Mouse (Mus musculus): ENCODE measurements at regions not wholly inside any gene's neighbourhood (a gene's known extent, or its start where the extent isn't known, plus 50 kb on each side); places are given as distances from the start of the nearest gene placed in this dataset.

DNA sequence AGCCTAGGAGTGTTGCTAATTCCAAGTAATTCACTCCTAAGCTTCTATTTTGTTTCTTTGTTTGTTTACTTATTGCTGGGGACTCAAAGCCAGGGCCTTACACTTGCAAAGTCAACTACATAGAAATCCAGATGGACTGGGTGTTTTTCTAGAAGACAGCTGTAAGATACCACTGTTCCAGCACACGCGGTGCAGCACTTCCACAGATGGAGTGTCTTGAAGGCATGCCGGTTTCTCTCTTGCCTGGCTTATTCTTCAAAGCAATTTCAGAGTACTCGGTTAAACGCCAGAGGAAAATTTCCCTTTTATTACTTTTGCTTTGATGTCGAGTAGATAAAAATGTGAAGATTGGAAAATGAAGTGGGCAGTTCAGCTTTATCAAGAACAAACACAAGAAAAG is 477.4 kb downstream of the Etv1 start:
- no peaks in the 10 kb centered on the region for H3K36me3 ChIP-seq (replicated peaks; ENCODE audit: low read length)
- TF ChIP-seq FLI1 (IDR thresholded peaks at IDR 0.05; ENCODE audit: low read length) (no peak), GATA1 (IDR thresholded peaks at IDR 0.05; ENCODE audit: borderline replicate concordance, low read length) (no peak)
- H3K4me3 ChIP-seq (replicated peaks) = no peak overlapping the region
- H3K27me3 ChIP-seq (replicated peaks) = no peaks in the 10 kb centered on the region
- no peaks in the 10 kb centered on the region for H3K4me1 ChIP-seq
- peaks cover 3% of the 10 kb centered on the region; the same call in 1 of the 2 replicates for H3K9me3 ChIP-seq

DNA sequence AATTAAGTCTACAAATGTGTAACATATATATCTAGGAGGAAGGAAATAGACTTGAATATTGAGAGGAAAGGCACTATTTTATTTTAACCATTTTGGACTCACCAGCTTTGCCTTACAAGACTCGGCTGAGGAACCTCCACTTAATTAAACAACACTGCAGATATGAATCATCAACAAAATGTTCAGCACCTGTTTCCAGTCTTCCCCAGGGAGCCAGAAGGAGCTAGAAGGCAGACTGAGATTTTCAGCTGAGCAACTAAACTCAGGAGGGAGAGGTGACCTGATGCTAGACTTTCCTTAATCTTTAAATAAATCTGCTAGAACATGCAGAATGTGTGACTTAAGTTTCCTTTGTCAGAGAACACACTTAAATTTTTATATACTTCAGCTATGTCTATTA is 478.4 kb downstream of the Etv1 start:
- Histone ChIP-seq H3K4me1 (no peaks in the 10 kb centered on the region), H3K9me3 (peaks cover 8% of the 10 kb centered on the region; the same call in 1 of the 2 replicates), H3K27me3 (replicated peaks) (no peaks in the 10 kb centered on the region), H3K4me3 (replicated peaks) (no peak overlapping the region), H3K36me3 (replicated peaks; ENCODE audit: low read length) (no peaks in the 10 kb centered on the region)
- TF ChIP-seq FLI1 (IDR thresholded peaks at IDR 0.05; ENCODE audit: low read length) (no peak), GATA1 (IDR thresholded peaks at IDR 0.05; ENCODE audit: borderline replicate concordance, low read length) (no peak)

DNA sequence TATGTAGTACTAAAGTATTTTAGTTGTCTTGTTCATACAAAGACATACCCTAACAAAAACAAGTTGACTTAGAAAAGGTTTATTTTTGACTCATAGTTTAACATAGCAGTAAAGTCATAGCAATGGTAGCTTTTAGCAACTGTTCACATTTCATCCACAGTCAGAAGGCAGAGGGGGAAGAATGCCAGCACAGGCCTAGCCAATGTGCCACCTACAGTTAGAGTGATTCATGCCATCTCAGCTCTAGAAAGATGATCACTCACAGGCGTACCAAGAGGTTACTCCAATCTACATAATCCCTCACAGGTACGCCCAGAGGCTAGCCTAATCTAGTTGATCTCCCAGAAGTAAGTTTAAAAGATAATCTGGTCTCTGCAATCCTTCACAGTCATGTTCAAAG is 510.5 kb downstream of the Etv1 start:
- H3K36me3 ChIP-seq (replicated peaks; ENCODE audit: low read length) = no peaks in the 10 kb centered on the region
- H3K9me3 ChIP-seq = no peaks in the 10 kb centered on the region
- TF ChIP-seq FLI1 (IDR thresholded peaks at IDR 0.05; ENCODE audit: low read length) (no peak), GATA1 (IDR thresholded peaks at IDR 0.05; ENCODE audit: borderline replicate concordance, low read length) (no peak)
- no peaks in the 10 kb centered on the region for H3K27me3 ChIP-seq (replicated peaks)
- no peaks in the 10 kb centered on the region for H3K4me1 ChIP-seq
- no peak overlapping the region for H3K4me3 ChIP-seq (replicated peaks)

DNA sequence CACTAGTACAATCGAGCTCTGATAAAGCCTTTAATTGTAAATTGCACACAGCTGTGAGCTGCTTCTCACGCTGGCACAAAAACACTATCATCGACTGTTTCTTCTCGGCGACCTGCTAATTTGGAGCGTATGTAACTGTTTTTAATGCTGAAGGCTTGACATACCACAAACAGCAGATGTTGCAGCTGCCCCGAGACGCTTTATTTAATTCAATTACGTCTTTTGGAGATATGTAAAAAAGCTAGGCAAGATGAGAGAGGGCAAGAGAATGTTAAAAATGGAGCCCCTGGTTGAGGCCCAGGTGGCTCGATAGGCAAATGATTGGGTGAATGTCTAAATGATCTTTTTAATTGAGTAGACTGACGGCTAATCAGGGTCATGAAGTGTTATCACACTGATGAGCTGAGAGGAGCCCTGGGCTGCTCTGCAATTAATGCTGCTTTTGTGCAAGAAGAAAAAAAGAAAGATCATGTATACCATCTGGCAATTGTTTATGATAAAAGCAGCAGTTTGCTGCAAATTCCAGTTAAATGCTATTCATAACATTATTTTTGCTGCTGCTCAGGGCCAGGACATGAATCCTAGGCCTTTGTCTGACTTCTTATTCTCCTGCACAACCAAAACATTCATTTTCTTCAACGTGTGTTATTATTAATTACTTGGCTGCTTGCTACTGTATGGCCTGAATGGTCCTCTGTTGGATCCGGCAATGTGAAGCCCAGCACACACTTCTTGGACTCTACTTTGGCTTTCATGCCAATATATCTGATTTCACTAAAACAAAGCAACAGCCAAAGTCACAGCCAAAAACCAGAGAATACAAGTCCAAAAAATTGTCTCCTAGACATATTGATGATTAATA is 522.4 kb downstream of the Etv1 start:
- Histone ChIP-seq H3K4me3 (replicated peaks) (no peak overlapping the region), H3K9me3 (0 out of 2 replicates have a peak, but pooled peaks cover 3% of the 10 kb centered on the region), H3K27me3 (replicated peaks) (no peaks in the 10 kb centered on the region), H3K4me1 (no peaks in the 10 kb centered on the region), H3K36me3 (replicated peaks; ENCODE audit: low read length) (no peaks in the 10 kb centered on the region)
- TF ChIP-seq FLI1 (IDR thresholded peaks at IDR 0.05; ENCODE audit: low read length) = no peak
- TF ChIP-seq GATA1 (IDR thresholded peaks at IDR 0.05; ENCODE audit: borderline replicate concordance, low read length) = no peak

DNA sequence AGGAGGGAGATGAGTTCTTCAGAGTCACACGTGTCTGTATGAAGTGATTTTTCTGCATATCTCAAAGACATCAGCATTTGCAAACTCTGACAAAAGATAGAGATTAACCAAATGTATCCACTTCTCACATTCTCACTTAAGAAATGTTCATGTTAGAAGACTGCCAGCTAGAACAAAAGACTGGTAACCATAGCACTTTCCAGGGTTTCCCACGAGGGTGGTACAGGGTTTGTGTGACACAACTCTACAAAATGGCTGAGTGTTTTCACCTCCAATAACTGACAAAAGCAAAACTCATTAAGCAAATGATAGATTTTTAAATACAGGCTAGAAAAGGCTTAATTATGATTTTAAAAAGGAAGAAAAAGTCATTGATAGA is 523.0 kb downstream of the Etv1 start:
- Histone ChIP-seq H3K4me3 (replicated peaks) (no peak overlapping the region), H3K4me1 (no peaks in the 10 kb centered on the region), H3K9me3 (0 out of 2 replicates have a peak, but pooled peaks cover 3% of the 10 kb centered on the region), H3K36me3 (replicated peaks; ENCODE audit: low read length) (no peaks in the 10 kb centered on the region), H3K27me3 (replicated peaks) (no peaks in the 10 kb centered on the region)
- TF ChIP-seq GATA1 (IDR thresholded peaks at IDR 0.05; ENCODE audit: borderline replicate concordance, low read length) = no peak
- TF ChIP-seq FLI1 (IDR thresholded peaks at IDR 0.05; ENCODE audit: low read length) = no peak

DNA sequence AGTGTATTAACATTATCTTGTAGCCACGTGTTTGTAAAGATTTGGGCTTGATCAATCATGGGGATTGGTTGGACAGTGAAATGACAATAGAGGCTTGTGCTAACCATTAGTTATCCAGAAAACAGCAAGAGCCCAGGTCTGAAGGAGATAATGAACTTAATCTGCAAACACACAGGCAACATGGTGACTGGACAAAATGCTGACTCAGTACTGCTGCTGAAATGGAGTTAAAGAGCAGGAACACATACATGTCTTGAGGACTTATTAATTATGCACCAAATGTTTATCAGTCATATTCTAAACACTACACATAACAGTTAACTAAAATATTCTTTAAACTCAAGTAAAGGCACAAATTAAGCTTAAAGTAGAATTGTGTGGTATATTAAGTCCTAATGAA is 528.6 kb downstream of the Etv1 start:
- Histone ChIP-seq H3K9me3 (0 out of 2 replicates have a peak, but pooled peaks cover 7% of the 10 kb centered on the region), H3K4me3 (replicated peaks) (no peak overlapping the region), H3K27me3 (replicated peaks) (no peaks in the 10 kb centered on the region), H3K4me1 (no peaks in the 10 kb centered on the region), H3K36me3 (replicated peaks; ENCODE audit: low read length) (no peaks in the 10 kb centered on the region)
- no peak for TF ChIP-seq GATA1 (IDR thresholded peaks at IDR 0.05; ENCODE audit: borderline replicate concordance, low read length)

DNA sequence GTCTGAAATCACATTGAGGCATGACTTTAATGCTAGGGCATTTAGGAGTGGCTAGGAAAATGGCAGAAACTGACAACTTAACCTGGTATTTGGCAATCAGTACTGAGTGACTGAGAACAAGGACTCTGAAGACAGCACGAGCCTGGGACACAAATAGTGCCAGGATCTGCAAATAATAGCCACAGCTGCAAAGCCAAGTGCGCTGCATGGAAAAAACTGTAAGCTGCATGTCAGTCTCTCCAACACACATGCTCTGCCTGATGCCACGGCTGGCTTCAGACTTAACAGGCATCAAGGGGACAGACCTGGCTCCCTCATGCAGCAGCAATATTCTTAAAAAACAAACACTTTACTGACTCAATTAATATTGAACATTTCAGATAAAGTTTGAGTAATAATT is 530.7 kb downstream of the Etv1 start:
- Histone ChIP-seq H3K27me3 (replicated peaks) (no peaks in the 10 kb centered on the region), H3K4me1 (no peaks in the 10 kb centered on the region), H3K9me3 (0 out of 2 replicates have a peak, but pooled peaks cover 6% of the 10 kb centered on the region), H3K36me3 (replicated peaks; ENCODE audit: low read length) (no peaks in the 10 kb centered on the region), H3K4me3 (replicated peaks) (no peak overlapping the region)
- no peak for TF ChIP-seq GATA1 (IDR thresholded peaks at IDR 0.05; ENCODE audit: borderline replicate concordance, low read length)
- TF ChIP-seq FLI1 (IDR thresholded peaks at IDR 0.05; ENCODE audit: low read length) = no peak

DNA sequence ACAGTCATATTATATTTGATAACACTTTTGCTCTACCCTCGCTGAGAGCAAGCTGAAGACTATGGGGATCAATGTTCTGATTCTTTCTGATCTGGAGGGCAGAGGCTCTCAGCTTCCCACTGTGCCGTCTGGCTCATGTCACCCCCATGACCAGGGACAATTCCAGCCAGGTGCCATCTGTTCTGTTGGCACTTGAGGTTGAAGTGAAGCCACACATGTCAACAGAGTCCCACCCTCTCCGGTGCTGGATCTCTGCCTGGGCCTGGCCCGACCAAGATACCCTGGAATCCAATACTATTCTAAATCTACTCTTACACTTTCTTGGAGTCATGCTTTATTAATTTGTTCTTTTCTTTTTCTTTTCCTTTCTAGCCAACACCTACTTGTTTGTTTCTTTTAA is 538.0 kb downstream of the Etv1 start:
- Histone ChIP-seq H3K9me3 (no peaks in the 10 kb centered on the region), H3K27me3 (replicated peaks) (no peaks in the 10 kb centered on the region), H3K4me1 (no peaks in the 10 kb centered on the region), H3K4me3 (replicated peaks) (no peak overlapping the region), H3K36me3 (replicated peaks; ENCODE audit: low read length) (no peaks in the 10 kb centered on the region)
- TF ChIP-seq GATA1 (IDR thresholded peaks at IDR 0.05; ENCODE audit: borderline replicate concordance, low read length) (no peak), FLI1 (IDR thresholded peaks at IDR 0.05; ENCODE audit: low read length) (no peak)

DNA sequence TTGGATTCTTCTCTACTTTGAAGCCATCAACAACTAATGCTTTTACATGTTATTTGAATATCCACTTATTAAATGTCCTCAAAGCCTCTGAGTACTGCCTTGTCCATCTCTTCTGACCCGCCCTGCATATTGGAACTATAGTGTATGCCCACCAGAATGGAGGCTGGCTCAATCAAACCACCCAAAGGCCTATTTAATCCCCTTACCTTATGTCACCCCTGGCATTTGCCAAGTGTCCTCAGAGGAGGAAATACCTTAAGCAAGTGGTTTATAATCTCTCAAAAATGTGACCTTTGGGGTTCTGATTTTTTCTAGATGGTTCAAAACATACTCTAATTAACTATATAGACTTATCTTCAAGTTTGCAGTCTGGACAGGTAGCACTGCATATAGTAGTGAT is 542.3 kb downstream of the Etv1 start:
- H3K9me3 ChIP-seq = no peaks in the 10 kb centered on the region
- no peaks in the 10 kb centered on the region for H3K4me1 ChIP-seq
- no peak overlapping the region for H3K4me3 ChIP-seq (replicated peaks)
- TF ChIP-seq GATA1 (IDR thresholded peaks at IDR 0.05; ENCODE audit: borderline replicate concordance, low read length) (no peak), FLI1 (IDR thresholded peaks at IDR 0.05; ENCODE audit: low read length) (no peak)
- no peaks in the 10 kb centered on the region for H3K36me3 ChIP-seq (replicated peaks; ENCODE audit: low read length)
- no peaks in the 10 kb centered on the region for H3K27me3 ChIP-seq (replicated peaks)

DNA sequence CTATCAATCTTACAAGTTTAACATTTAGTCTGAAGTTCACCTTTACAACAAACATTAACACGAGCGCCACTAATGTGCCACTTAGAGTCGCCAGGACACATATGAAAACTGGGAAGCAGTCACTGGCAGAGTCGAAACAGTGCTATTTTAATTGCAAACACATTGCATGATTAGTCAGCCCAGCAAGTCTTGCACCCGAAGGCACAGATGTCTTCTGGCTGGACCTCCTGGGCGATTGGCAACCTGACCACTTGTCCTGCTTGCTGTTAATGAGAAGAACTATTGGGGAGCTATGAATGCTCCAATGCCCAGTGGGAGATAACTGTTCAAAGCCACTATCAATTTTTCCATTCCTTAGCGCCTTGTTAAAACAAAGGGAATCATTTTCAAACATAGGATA is 547.0 kb downstream of the Etv1 start:
- no peaks in the 10 kb centered on the region for H3K4me1 ChIP-seq
- no peaks in the 10 kb centered on the region for H3K9me3 ChIP-seq
- no peaks in the 10 kb centered on the region for H3K27me3 ChIP-seq (replicated peaks)
- no peaks in the 10 kb centered on the region for H3K36me3 ChIP-seq (replicated peaks; ENCODE audit: low read length)
- TF ChIP-seq FLI1 (IDR thresholded peaks at IDR 0.05; ENCODE audit: low read length) = no peak
- TF ChIP-seq GATA1 (IDR thresholded peaks at IDR 0.05; ENCODE audit: borderline replicate concordance, low read length) = no peak
- no peak overlapping the region for H3K4me3 ChIP-seq (replicated peaks)

Data from megakaryocyte, embryonic 14.5 days (primary cell).